Mouse (Mus musculus) MEL (cell line): ENCODE results near the gene Sp8. TPM values are rescaled to one million over a fixed set of nuclear protein-coding genes. Genes with fewer than 3 reads are reported as not detected.

Experiments
- DNase-seq: peaks from one replicate; pipeline ENCODE4 v3.0.0; 2011; ENCODE audit warnings: low read depth, low spot score
- H3K27ac ChIP-seq: 2 replicates; pipeline ENCODE4 v1.5.1; 2012; ENCODE audit warnings: low read depth, mild to moderate bottlenecking, control low read depth, low read length, moderate library complexity; ENCODE audit not compliant: control insufficient read depth
- H3K27me3 ChIP-seq, 2 experiments: fragments of 150-350 bp in 1 of 2; sonication (generic) in 1 of 2; 2 replicates each; pipeline ENCODE4 v1.6.1; 2012; ENCODE audit warnings: low read length in 2 of 2, mild to moderate bottlenecking in 2 of 2, improper control_type of control experiment in 1 of 2, moderate library complexity in 1 of 2; ENCODE audit not compliant: insufficient read depth in 2 of 2, control insufficient read depth in 1 of 2
- H3K36me3 ChIP-seq, 2 experiments: 2 replicates each; pipeline ENCODE4 v1.6.1; 2012 to 2014; ENCODE audit warnings: low read length in 2 of 2, improper control_type of control experiment in 1 of 2, inconsistent platforms in 1 of 2, mild to moderate bottlenecking in 1 of 2; ENCODE audit not compliant: insufficient read depth in 2 of 2, control insufficient read depth in 1 of 2
- H3K4me1 ChIP-seq, 2 experiments: fragments of 150-350 bp in 1 of 2; sonication (generic) in 1 of 2; 2 replicates each; pipeline ENCODE4 v1.6.1; 2012; ENCODE audit warnings: low read length in 2 of 2, improper control_type of control experiment in 1 of 2, mild to moderate bottlenecking in 1 of 2; ENCODE audit not compliant: insufficient read depth in 2 of 2, control insufficient read depth in 1 of 2
- H3K4me3 ChIP-seq, 2 experiments: fragments of 150-350 bp in 1 of 2; sonication (generic) in 1 of 2; 2 replicates each; pipeline ENCODE4 v1.5.1; 2012; ENCODE audit warnings: low read depth in 2 of 2, low read length in 2 of 2, mild to moderate bottlenecking in 2 of 2, moderate library complexity in 2 of 2, control low read depth in 1 of 2, improper control_type of control experiment in 1 of 2; ENCODE audit not compliant: control insufficient read depth in 1 of 2, insufficient read depth in 1 of 2
- H3K79me2 ChIP-seq: 2 replicates; pipeline ENCODE4 v1.6.1; 2012; ENCODE audit warnings: mild to moderate bottlenecking, low read length, moderate library complexity; ENCODE audit not compliant: control insufficient read depth, poor library complexity, insufficient read depth
- H3K9ac ChIP-seq: 2 replicates; pipeline ENCODE4 v1.6.1; 2012; ENCODE audit warnings: low read depth, mild to moderate bottlenecking, control low read depth, low read length, moderate library complexity; ENCODE audit not compliant: control insufficient read depth, poor library complexity, severe bottlenecking
- H3K9me3 ChIP-seq: fragments of 150-350 bp; sonication (generic); replicated peaks from 2 replicates; pipeline ENCODE4 v1.6.1; 2012; ENCODE audit warnings: mild to moderate bottlenecking, low read length, improper control_type of control experiment, moderate library complexity; ENCODE audit not compliant: insufficient read depth
- CHD1 ChIP-seq: IDR thresholded peaks from 2 replicates; pipeline ENCODE4 v1.6.1; 2012; ENCODE audit warnings: low read depth, mild to moderate bottlenecking, inconsistent platforms, low read length, improper control_type of control experiment
- CTCF ChIP-seq, 3 experiments: IDR thresholded peaks in 2 of 3; conservative IDR thresholded peaks in 1 of 3; 2 replicates each; pipeline ENCODE4 v1.5.1; 2011 to 2012; ENCODE audit warnings: low read length in 3 of 3, low read depth in 2 of 3, mild to moderate bottlenecking in 2 of 3, improper control_type of control experiment in 1 of 3, inconsistent platforms in 1 of 3, mixed read lengths in 1 of 3, moderate library complexity in 1 of 3; ENCODE audit not compliant: control insufficient read depth in 1 of 3, insufficient read depth in 1 of 3, poor library complexity in 1 of 3, severe bottlenecking in 1 of 3
- ELF1 ChIP-seq: IDR thresholded peaks from 2 replicates; pipeline ENCODE4 v1.6.1; 2014; ENCODE audit warnings: low read depth, mild to moderate bottlenecking, inconsistent platforms, low read length, improper control_type of control experiment, moderate library complexity
- ETS1 ChIP-seq: IDR thresholded peaks from 2 replicates; pipeline ENCODE4 v1.6.1; 2012; ENCODE audit warnings: low read depth, mild to moderate bottlenecking, inconsistent platforms, low read length, improper control_type of control experiment, moderate library complexity
- HCFC1 ChIP-seq: IDR thresholded peaks from 2 replicates; pipeline ENCODE4 v1.6.1; 2012; ENCODE audit warnings: low read depth, mild to moderate bottlenecking, inconsistent platforms, low read length, improper control_type of control experiment, moderate library complexity
- KAT2A ChIP-seq: conservative IDR thresholded peaks from 2 replicates; pipeline ENCODE4 v1.6.1; 2012; ENCODE audit warnings: low read depth, low read length, improper control_type of control experiment, inconsistent platforms
- MAFK ChIP-seq: IDR thresholded peaks from 2 replicates; pipeline ENCODE4 v1.6.1; 2011; ENCODE audit warnings: low read depth, mild to moderate bottlenecking, low read length, improper control_type of control experiment, borderline replicate concordance
- MEF2A ChIP-seq: IDR thresholded peaks from 2 replicates; pipeline ENCODE4 v1.6.1; 2014; ENCODE audit warnings: low read depth, mild to moderate bottlenecking, inconsistent platforms, low read length, improper control_type of control experiment; ENCODE audit not compliant: poor library complexity, insufficient replicate concordance, severe bottlenecking; ENCODE audit errors: extremely low read depth
- NELFE ChIP-seq: IDR thresholded peaks from 2 replicates; pipeline ENCODE4 v1.6.1; 2011; ENCODE audit warnings: low read depth, low read length, improper control_type of control experiment
- SIN3A ChIP-seq: IDR thresholded peaks from 2 replicates; pipeline ENCODE4 v1.6.1; 2012; ENCODE audit warnings: low read length, improper control_type of control experiment, inconsistent platforms
- TAL1 ChIP-seq: IDR thresholded peaks from 2 replicates; pipeline ENCODE4 v1.6.1; 2012; ENCODE audit warnings: mild to moderate bottlenecking, inconsistent platforms, low read length, moderate library complexity, mixed read lengths
- USF1 ChIP-seq: IDR thresholded peaks from 2 replicates; pipeline ENCODE4 v1.6.1; 2014; ENCODE audit warnings: low read depth, mild to moderate bottlenecking, inconsistent platforms, low read length, improper control_type of control experiment, moderate library complexity
- USF2 ChIP-seq, 2 experiments: IDR thresholded peaks; 2 replicates each; pipeline ENCODE4 v1.6.1; 2011 to 2012; ENCODE audit warnings: improper control_type of control experiment in 2 of 2, low read length in 2 of 2, borderline replicate concordance in 1 of 2, inconsistent platforms in 1 of 2, low read depth in 1 of 2, mild to moderate bottlenecking in 1 of 2; ENCODE audit not compliant: insufficient read depth in 1 of 2
- ZMIZ1 ChIP-seq: IDR thresholded peaks from 2 replicates; pipeline ENCODE4 v1.6.1; 2012; ENCODE audit warnings: low read depth, mild to moderate bottlenecking, inconsistent platforms, low read length, improper control_type of control experiment, moderate library complexity
- ZNF384 ChIP-seq: IDR thresholded peaks from 2 replicates; pipeline ENCODE4 v1.6.1; 2012; ENCODE audit warnings: low read depth, mild to moderate bottlenecking, inconsistent platforms, low read length, improper control_type of control experiment
- polyA plus RNA-seq, 2 experiments: library from polyadenylated mRNA; stranded (reverse) in 1 of 2; unstranded in 1 of 2; fragments of >175 nt in 1 of 2; fragments of >200 nt in 1 of 2; gene quantifications; 2 replicates each; pipeline versions ENCODE4 v1.2.1 to v1.2.4; 2012; ENCODE audit warnings: low replicate concordance in 2 of 2, low read depth in 1 of 2; ENCODE audit not compliant: insufficient read length in 2 of 2, insufficient read depth in 1 of 2, missing spikeins in 1 of 2
- total RNA-seq: library from RNA; depleted of rRNA; stranded (reverse); fragments of 300-350 nt; gene quantifications from 2 replicates; pipeline ENCODE4 v1.2.3, GENCODE M21; 2012

The Sp8 gene
- total and polyA plus RNA-seq, 3 experiments: not detected

GRCm38 (mm10) chr12:118854401-118854800 lies 8.3 kb downstream of the Sp8 start:
- Histone ChIP-seq H3K36me3 (no peaks in the 10 kb centered on the region), H3K4me1 (no peaks in the 10 kb centered on the region), H3K9ac (no peak overlapping the region), H3K27ac (no peak overlapping the region), H3K9me3 (no peaks in the 10 kb centered on the region), H3K27me3 (no peaks in the 10 kb centered on the region), H3K4me3 (no peak overlapping the region), H3K79me2 (no peaks in the 10 kb centered on the region)
- TF ChIP-seq USF1: no peak
- DNase-seq: no peak

- Histone ChIP-seq H3K27ac (no peak overlapping the region), H3K36me3 (no peaks in the 10 kb centered on the region), H3K27me3 (no peaks in the 10 kb centered on the region), H3K79me2 (no peaks in the 10 kb centered on the region), H3K4me3 (no peak overlapping the region), H3K4me1 (no peaks in the 10 kb centered on the region), H3K9ac (no peak overlapping the region), H3K9me3 (no peaks in the 10 kb centered on the region)
- no peak for DNase-seq
- no peak for TF ChIP-seq ZNF384
- TF ChIP-seq SIN3A: no peak
- TF ChIP-seq MAFK: no peak
- no peak for TF ChIP-seq CHD1
- TF ChIP-seq TAL1: no peak
- TF ChIP-seq MEF2A: no peak
- no peak for TF ChIP-seq NELFE
- TF ChIP-seq HCFC1: no peak
Measured at GRCm38 (mm10) chr12:118854831-118855453, 8.8 kb downstream of the Sp8 start.

GRCm38 (mm10) chr12:118856151-118856550 lies 10.0 kb downstream of the Sp8 start:
- Histone ChIP-seq H3K4me1 (no peaks in the 10 kb centered on the region), H3K79me2 (no peaks in the 10 kb centered on the region)
- no peak for TF ChIP-seq ELF1
- TF ChIP-seq ETS1: no peak
- no peak for TF ChIP-seq HCFC1
- no peak for TF ChIP-seq USF2 (IDR thresholded peaks at IDR 0.05; ENCODE audit: borderline replicate concordance in 1 of 2, insufficient read depth in 1 of 2, low read depth in 1 of 2, low read length in 2 of 2)
- TF ChIP-seq ZNF384: no peak
- no peak for TF ChIP-seq KAT2A
- no peak for TF ChIP-seq CTCF (IDR thresholded peaks at IDR 0.05 in 2 of 3, conservative IDR thresholded peaks at IDR 0.05 in 1 of 3; ENCODE audit: control insufficient read depth in 1 of 3, insufficient read depth in 1 of 3, low read depth in 2 of 3, low read length in 3 of 3, poor library complexity in 1 of 3, severe bottlenecking in 1 of 3)
- no peak for TF ChIP-seq ZMIZ1
- no peak for TF ChIP-seq TAL1
- TF ChIP-seq, all 39 proteins: peak for 0
- Histone ChIP-seq H3K9ac (no peak overlapping the region), H3K27ac (no peak overlapping the region), H3K4me3 (no peak overlapping the region), H3K9me3 (no peaks in the 10 kb centered on the region), H3K27me3 (no peaks in the 10 kb centered on the region), H3K36me3 (no peaks in the 10 kb centered on the region)
- no peak for DNase-seq
